Mouse (Mus musculus) midbrain, embryonic 13.5 days (tissue): ENCODE measurements at regions not wholly inside any gene's neighbourhood (a gene's known extent, or its start where the extent isn't known, plus 50 kb on each side); places are given as distances from the start of the nearest gene placed in this dataset.
A peak's percentile ranks its signal among the peaks of the same experiment; 100 is the strongest.

Experiments used
- ATAC-seq: fragments of 200-750 bp; cut with Nextera tagmentation; 2 replicates; pipeline ENCODE4 v1.8.0; 2017; ENCODE audit warnings: mild to moderate bottlenecking, moderate TSS enrichment, moderate library complexity
- H3K27ac ChIP-seq: fragments of 300-500 bp; sonication (generic); 2 replicates; pipeline ENCODE4 v1.5.1; 2015; ENCODE audit warnings: inconsistent platforms, mild to moderate bottlenecking, moderate library complexity
- H3K27me3 ChIP-seq: fragments of 300-500 bp; sonication (generic); 2 replicates; pipeline ENCODE4 v1.6.1; 2015; ENCODE audit warnings: mild to moderate bottlenecking, inconsistent platforms
- H3K36me3 ChIP-seq: fragments of 300-500 bp; sonication (generic); 2 replicates; pipeline ENCODE4 v1.6.1; 2015; ENCODE audit warnings: mild to moderate bottlenecking, inconsistent platforms
- H3K4me1 ChIP-seq: fragments of 300-500 bp; sonication (generic); replicated peaks from 2 replicates; pipeline ENCODE4 v1.6.1; 2015; ENCODE audit warnings: inconsistent platforms
- H3K4me2 ChIP-seq: fragments of 300-500 bp; sonication (generic); replicated peaks from 2 replicates; pipeline ENCODE4 v1.6.1; 2015; ENCODE audit warnings: moderate library complexity, mild to moderate bottlenecking, inconsistent platforms
- H3K4me3 ChIP-seq: fragments of 300-500 bp; sonication (generic); replicated peaks from 2 replicates; pipeline ENCODE4 v1.5.1; 2015; ENCODE audit warnings: mild to moderate bottlenecking, inconsistent platforms
- H3K9ac ChIP-seq: fragments of 300-500 bp; sonication (generic); replicated peaks from 2 replicates; pipeline ENCODE4 v1.6.1; 2015; ENCODE audit warnings: mild to moderate bottlenecking, inconsistent platforms
- H3K9me3 ChIP-seq: fragments of 300-500 bp; sonication (generic); 2 replicates; pipeline ENCODE4 v1.6.1; 2016; ENCODE audit warnings: mild to moderate bottlenecking, inconsistent platforms
- WGBS: fragments of 180-500 bp; shearing (Covaris S2); methylation state at CpG from one replicate; pipeline ENCODE4 v1.1.7; 2015; 5-methylcytosine and 5-hydroxymethylcytosine counted together

GRCm38 (mm10) chr1:98268853-98269252 is 152.1 kb upstream of the Slco6d1 start:
- no peak for ATAC-seq
- Histone ChIP-seq H3K4me1 (no peaks in the 10 kb centered on the region), H3K36me3 (no peaks in the 10 kb centered on the region), H3K4me3 (no peak overlapping the region), H3K27ac (no peak overlapping the region), H3K27me3 (no peaks in the 10 kb centered on the region), H3K9ac (no peak overlapping the region), H3K9me3 (no peaks in the 10 kb centered on the region), H3K4me2 (no peak overlapping the region)
- WGBS = 58% methylated on average over 2 of the region's 2 CpGs

- Histone ChIP-seq H3K27ac (no peak overlapping the region), H3K4me3 (no peak overlapping the region), H3K9me3 (no peaks in the 10 kb centered on the region), H3K9ac (no peak overlapping the region), H3K36me3 (no peaks in the 10 kb centered on the region), H3K4me2 (no peak overlapping the region), H3K27me3 (no peaks in the 10 kb centered on the region), H3K4me1 (no peaks in the 10 kb centered on the region)
- ATAC-seq = no peak
- WGBS = 77% methylated on average over 1 of the region's 1 CpGs
These were observed 150.7 kb upstream of the Slco6d1 start for GRCm38 (mm10) chr1:98270212-98270611.

- H3K4me3 ChIP-seq = no peak overlapping the region
- no peak overlapping the region for H3K27ac ChIP-seq
- no peaks in the 10 kb centered on the region for H3K9me3 ChIP-seq
- 85% methylated on average over 6 of the region's 6 CpGs for WGBS
- H3K4me2 ChIP-seq = no peak overlapping the region
- no peak overlapping the region for H3K9ac ChIP-seq
- ATAC-seq = no peak
- H3K27me3 ChIP-seq = no peaks in the 10 kb centered on the region
- H3K36me3 ChIP-seq = no peaks in the 10 kb centered on the region
- H3K4me1 ChIP-seq = no peaks in the 10 kb centered on the region
These were observed 146.8 kb upstream of the Slco6d1 start for GRCm38 (mm10) chr1:98273966-98274616.

- H3K27me3 ChIP-seq = no peaks in the 10 kb centered on the region
- 97% methylated on average over 1 of the region's 1 CpGs for WGBS
- no peaks in the 10 kb centered on the region for H3K9me3 ChIP-seq
- H3K4me1 ChIP-seq = peaks cover 4% of the 10 kb centered on the region
- H3K27ac ChIP-seq = no peak overlapping the region
- H3K4me3 ChIP-seq = no peak overlapping the region
- no peak for ATAC-seq
- no peak overlapping the region for H3K4me2 ChIP-seq
- no peak overlapping the region for H3K9ac ChIP-seq
- H3K36me3 ChIP-seq = no peaks in the 10 kb centered on the region
These were observed 145.4 kb upstream of the Slco6d1 start for GRCm38 (mm10) chr1:98275524-98275923.

GRCm38 (mm10) chr1:98279446-98280048 is 141.4 kb upstream of the Slco6d1 start:
- WGBS = 87% methylated on average over 2 of the region's 2 CpGs
- no peak overlapping the region for H3K9ac ChIP-seq
- no peak overlapping the region for H3K4me3 ChIP-seq
- no peak overlapping the region for H3K4me2 ChIP-seq
- no peaks in the 10 kb centered on the region for H3K36me3 ChIP-seq
- no peaks in the 10 kb centered on the region for H3K9me3 ChIP-seq
- no peak overlapping the region for H3K27ac ChIP-seq
- H3K27me3 ChIP-seq = no peaks in the 10 kb centered on the region
- no peak for ATAC-seq
- peaks cover 14% of the 10 kb centered on the region for H3K4me1 ChIP-seq

- H3K36me3 ChIP-seq = no peaks in the 10 kb centered on the region
- no peak for ATAC-seq
- WGBS = 79% methylated on average over 9 of the region's 9 CpGs
- H3K27ac ChIP-seq = peak overlapping the region; percentile 70
- no peak overlapping the region for H3K4me3 ChIP-seq
- H3K9me3 ChIP-seq = no peaks in the 10 kb centered on the region
- no peak overlapping the region for H3K9ac ChIP-seq
- no peaks in the 10 kb centered on the region for H3K27me3 ChIP-seq
- H3K4me2 ChIP-seq = no peak overlapping the region
- H3K4me1 ChIP-seq = peaks cover 14% of the 10 kb centered on the region
These were observed 140.5 kb upstream of the Slco6d1 start for GRCm38 (mm10) chr1:98280263-98281052.

- peak; percentile 71; the same call in 1 of the 2 replicates for ATAC-seq
- Histone ChIP-seq H3K4me1 (peaks cover 14% of the 10 kb centered on the region), H3K9me3 (no peaks in the 10 kb centered on the region), H3K4me2 (no peak overlapping the region), H3K4me3 (no peak overlapping the region), H3K27me3 (no peaks in the 10 kb centered on the region), H3K9ac (no peak overlapping the region), H3K36me3 (no peaks in the 10 kb centered on the region), H3K27ac (peak overlapping the region; percentile 70)
- 64% methylated on average over 2 of the region's 2 CpGs for WGBS
These were observed 139.7 kb upstream of the Slco6d1 start for GRCm38 (mm10) chr1:98281053-98281770.

- Histone ChIP-seq H3K9ac (no peak overlapping the region), H3K36me3 (no peaks in the 10 kb centered on the region), H3K27ac (peak overlapping the region; percentile 78), H3K27me3 (no peaks in the 10 kb centered on the region), H3K4me1 (peaks cover 14% of the 10 kb centered on the region), H3K9me3 (no peaks in the 10 kb centered on the region), H3K4me2 (no peak overlapping the region), H3K4me3 (no peak overlapping the region)
- WGBS = 59% methylated on average over 2 of the region's 2 CpGs
- ATAC-seq = no peak
These were observed 139.2 kb upstream of the Slco6d1 start for GRCm38 (mm10) chr1:98281771-98282149.

GRCm38 (mm10) chr1:98303166-98303565 is 117.8 kb upstream of the Slco6d1 start:
- no peak overlapping the region for H3K27ac ChIP-seq
- H3K4me2 ChIP-seq = no peak overlapping the region
- no peak overlapping the region for H3K4me3 ChIP-seq
- no peaks in the 10 kb centered on the region for H3K9me3 ChIP-seq
- H3K36me3 ChIP-seq = no peaks in the 10 kb centered on the region
- H3K4me1 ChIP-seq = no peaks in the 10 kb centered on the region
- no peaks in the 10 kb centered on the region for H3K27me3 ChIP-seq
- no peak overlapping the region for H3K9ac ChIP-seq
- WGBS = 94% methylated on average over 2 of the region's 2 CpGs
- no peak for ATAC-seq

GRCm38 (mm10) chr1:98306363-98306762 is 114.6 kb upstream of the Slco6d1 start:
- no peak overlapping the region for H3K27ac ChIP-seq
- 85% methylated on average over 1 of the region's 1 CpGs for WGBS

GRCm38 (mm10) chr1:98307519-98307918 is 113.4 kb upstream of the Slco6d1 start:
- peak; percentile 48; the same call in 1 of the 2 replicates for ATAC-seq
- no peaks in the 10 kb centered on the region for H3K4me1 ChIP-seq
- H3K4me3 ChIP-seq = no peak overlapping the region
- no peaks in the 10 kb centered on the region for H3K36me3 ChIP-seq
- H3K4me2 ChIP-seq = no peak overlapping the region
- no peaks in the 10 kb centered on the region for H3K27me3 ChIP-seq
- H3K9ac ChIP-seq = no peak overlapping the region
- WGBS = 96% methylated on average over 2 of the region's 2 CpGs
- H3K9me3 ChIP-seq = no peaks in the 10 kb centered on the region
- no peak overlapping the region for H3K27ac ChIP-seq

More at GRCm38 (mm10) chr1:98306363-98306762, 114.6 kb upstream of the Slco6d1 start:
- Histone ChIP-seq H3K36me3 (no peaks in the 10 kb centered on the region), H3K27me3 (no peaks in the 10 kb centered on the region), H3K9ac (no peak overlapping the region), H3K4me3 (no peak overlapping the region), H3K9me3 (no peaks in the 10 kb centered on the region), H3K4me2 (no peak overlapping the region), H3K4me1 (no peaks in the 10 kb centered on the region)
- no peak for ATAC-seq

- Histone ChIP-seq H3K36me3 (no peaks in the 10 kb centered on the region), H3K27me3 (no peaks in the 10 kb centered on the region), H3K9ac (no peak overlapping the region), H3K4me2 (no peak overlapping the region), H3K9me3 (no peaks in the 10 kb centered on the region), H3K27ac (no peak overlapping the region), H3K4me3 (no peak overlapping the region), H3K4me1 (no peaks in the 10 kb centered on the region)
- 74% methylated on average over 1 of the region's 1 CpGs for WGBS
- no peak for ATAC-seq
These were observed 111.0 kb upstream of the Slco6d1 start for GRCm38 (mm10) chr1:98309894-98310293.
